Mouse (Mus musculus) layer of hippocampus, adult 9-11 months (tissue): ENCODE results near the gene Trim27.

Experiments used
- DNase-seq: peaks from one replicate; pipeline ENCODE4 v3.0.0; 2022

Trim27 gene

GRCm38 (mm10) chr13:21222463-21223022 lies 43.3 kb downstream of the Trim27 start:
- DNase-seq, result peak; percentile 82

- no peak for DNase-seq
Observed at GRCm38 (mm10) chr13:21223242-21223655, 44.0 kb downstream of the Trim27 start.

- no peak for DNase-seq
Observed at GRCm38 (mm10) chr13:21224376-21224775, 45.1 kb downstream of the Trim27 start.

GRCm38 (mm10) chr13:21225206-21225605 lies 46.0 kb downstream of the Trim27 start:
- no peak for DNase-seq

GRCm38 (mm10) chr13:21226031-21226430 lies 46.8 kb downstream of the Trim27 start:
- no peak for DNase-seq

GRCm38 (mm10) chr13:21233732-21234705 lies 54.8 kb downstream of the Trim27 start:
- peak; percentile 72 for DNase-seq

GRCm38 (mm10) chr13:21236714-21237113 lies 57.5 kb downstream of the Trim27 start:
- no peak for DNase-seq

- DNase-seq, result no peak
Observed at GRCm38 (mm10) chr13:21237161-21237560, 57.9 kb downstream of the Trim27 start.

GRCm38 (mm10) chr13:21240788-21241187 lies 61.5 kb downstream of the Trim27 start:
- no peak for DNase-seq

GRCm38 (mm10) chr13:21242408-21243125 lies 63.3 kb downstream of the Trim27 start:
- no peak for DNase-seq

GRCm38 (mm10) chr13:21243196-21243595 lies 64.0 kb downstream of the Trim27 start:
- no peak for DNase-seq

GRCm38 (mm10) chr13:21244089-21244488 lies 64.8 kb downstream of the Trim27 start:
- DNase-seq, result no peak
